Mouse (Mus musculus): ENCODE results near the gene Arl15.

Gene Arl15

DNA sequence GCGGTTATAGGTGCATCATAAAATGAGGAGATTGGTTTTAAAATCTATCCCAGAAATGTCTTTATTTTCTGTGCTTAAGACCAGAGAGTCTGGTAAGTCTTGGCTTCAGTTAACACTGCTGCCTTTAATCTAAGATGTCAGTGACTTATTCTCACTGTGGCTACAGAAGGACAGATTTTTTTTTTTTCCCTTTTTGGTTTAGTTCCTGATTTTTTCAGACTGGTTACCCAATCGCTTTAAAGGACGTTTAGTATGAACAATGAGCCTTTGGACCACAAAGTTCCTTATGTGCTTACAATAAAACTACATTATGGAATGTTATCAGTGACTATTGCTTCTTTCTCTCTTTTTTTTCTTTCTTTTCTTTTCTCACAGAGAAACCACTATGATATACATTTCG lies 81.4 kb downstream of the Arl15 start:
- DNase-seq (ENCODE audit: low spot score), result no peak

DNA sequence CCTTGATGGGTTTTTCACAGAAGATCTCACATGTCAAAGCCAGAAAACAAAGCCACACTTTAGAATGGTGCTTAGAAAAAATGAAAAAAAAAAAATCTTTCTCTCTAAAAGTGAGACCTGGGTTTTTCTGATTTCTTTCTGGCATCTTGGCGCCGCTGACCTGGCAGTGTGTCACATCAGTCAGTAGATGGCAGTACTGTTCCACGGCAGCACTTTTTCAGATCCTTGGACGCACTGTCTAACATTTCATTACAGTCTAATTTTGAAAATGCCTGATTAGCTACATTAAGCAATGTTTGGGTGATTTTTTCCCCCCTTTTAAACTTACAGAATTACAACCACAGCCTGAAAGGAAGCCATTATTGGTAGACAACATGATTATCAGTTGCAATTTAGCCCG lies 83.1 kb downstream of the Arl15 start:
- DNase-seq (ENCODE audit: low spot score), result peak; percentile 56

- no peak for DNase-seq (ENCODE audit: low spot score)
Measured at GRCm38 (mm10) chr13:113878571-113878970, 84.3 kb downstream of the Arl15 start.

DNA sequence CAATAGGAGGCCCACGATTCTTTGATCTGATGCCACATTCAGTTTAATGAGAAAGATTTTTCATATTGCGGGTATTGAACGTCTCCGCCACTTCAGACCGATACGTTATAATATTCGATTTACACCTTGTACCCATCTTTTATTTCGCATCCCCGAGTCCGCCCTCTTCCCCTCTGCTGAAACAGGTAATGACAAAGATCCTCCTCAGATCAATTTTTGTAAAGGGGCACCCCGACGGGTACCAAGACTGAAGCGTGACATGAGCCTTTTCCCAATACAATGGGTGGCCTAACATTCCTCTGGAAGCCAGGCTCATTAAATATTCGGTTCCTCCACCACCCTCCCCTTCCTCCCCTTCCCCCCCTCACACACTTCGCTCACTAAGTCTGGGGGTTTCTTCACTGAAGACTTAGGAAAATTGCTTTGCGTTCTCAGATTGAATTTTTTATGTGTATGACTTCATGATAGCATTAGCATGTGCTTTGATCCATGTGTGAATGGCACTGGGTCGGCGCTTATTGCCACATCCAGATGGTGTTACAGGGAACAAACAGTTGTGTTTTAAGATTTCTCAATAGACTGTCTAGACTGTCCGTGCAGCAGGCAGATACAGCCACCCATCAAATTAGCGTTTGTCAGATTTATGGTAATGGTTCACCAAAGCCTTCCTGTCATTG lies 85.5 kb downstream of the Arl15 start:
- DNase-seq (ENCODE audit: low spot score), result no peak

- DNase-seq (ENCODE audit: low spot score), result no peak
Measured at GRCm38 (mm10) chr13:113880564-113881171, 86.4 kb downstream of the Arl15 start.

DNA sequence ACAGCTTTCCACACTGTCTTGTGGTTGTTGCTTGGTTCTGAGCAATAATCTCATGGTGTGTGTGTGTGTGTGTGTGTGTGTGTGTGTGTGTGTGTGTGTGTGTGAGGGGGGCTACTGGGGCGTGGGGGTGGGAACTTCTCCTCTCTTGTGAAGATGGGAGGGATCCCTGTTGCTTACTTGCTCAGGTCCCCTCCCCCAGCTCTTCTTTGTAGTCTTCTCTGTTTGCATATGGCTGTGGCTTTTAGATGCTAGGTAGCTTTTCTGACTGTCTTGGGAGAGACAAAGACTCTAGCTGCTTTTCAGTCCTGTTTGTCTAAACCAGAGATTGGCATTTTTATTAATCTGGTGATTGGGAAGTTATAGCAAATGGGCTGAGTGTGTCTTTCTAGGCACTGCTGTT lies 88.7 kb downstream of the Arl15 start:
- DNase-seq (ENCODE audit: low spot score), result no peak

GRCm38 (mm10) chr13:113887090-113887489 lies 92.8 kb downstream of the Arl15 start:
- DNase-seq (ENCODE audit: low spot score), result no peak

GRCm38 (mm10) chr13:113888126-113888525 lies 93.8 kb downstream of the Arl15 start:
- DNase-seq (ENCODE audit: low spot score), result no peak

GRCm38 (mm10) chr13:113888704-113889103 lies 94.4 kb downstream of the Arl15 start:
- no peak for DNase-seq (ENCODE audit: low spot score)

- no peak for DNase-seq (ENCODE audit: low spot score)
Measured at GRCm38 (mm10) chr13:113889140-113890055, 95.1 kb downstream of the Arl15 start.

- no peak for DNase-seq (ENCODE audit: low spot score)
Measured at GRCm38 (mm10) chr13:113896684-113897083, 102.4 kb downstream of the Arl15 start.

DNA sequence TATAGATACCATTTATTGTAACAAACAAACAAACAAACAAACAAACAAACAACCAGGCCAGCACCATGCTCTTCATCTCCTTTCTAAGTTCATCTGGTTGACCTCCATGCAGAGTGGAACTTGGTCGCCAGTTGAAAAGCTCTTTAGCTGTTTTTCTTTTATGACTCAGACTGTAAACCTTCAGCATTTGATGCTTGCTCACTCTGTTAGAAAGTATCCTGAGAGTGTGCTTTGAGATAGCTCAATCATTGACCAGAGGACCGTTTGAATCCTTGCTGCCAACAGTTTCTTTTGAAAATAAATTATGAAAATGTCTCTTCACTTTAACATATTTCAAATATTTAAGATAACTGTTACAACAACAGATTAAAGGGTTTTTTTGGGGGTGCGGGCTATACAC lies 103.2 kb downstream of the Arl15 start:
- DNase-seq (ENCODE audit: low spot score), result no peak

DNA sequence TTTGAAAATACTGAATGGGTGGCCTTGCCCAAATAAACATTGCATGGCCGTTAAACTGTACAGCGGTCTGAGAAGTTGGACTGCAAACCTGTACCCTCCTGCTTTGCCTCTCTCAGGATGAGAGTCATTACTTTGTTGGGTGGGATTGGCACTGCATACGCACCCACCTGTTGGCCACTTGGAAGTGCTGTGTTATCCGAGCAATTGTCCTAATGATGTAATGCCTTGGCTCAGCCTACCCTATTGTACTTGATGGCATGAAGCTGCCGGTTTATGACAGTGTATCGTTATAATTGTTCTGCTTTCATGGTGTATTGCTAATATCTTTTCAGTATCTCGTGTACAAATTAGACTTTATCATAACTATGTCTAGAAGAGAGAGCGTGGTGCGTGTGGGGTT lies 103.6 kb downstream of the Arl15 start:
- no peak for DNase-seq (ENCODE audit: low spot score)

GRCm38 (mm10) chr13:113901001-113901545 lies 106.8 kb downstream of the Arl15 start:
- DNase-seq (ENCODE audit: low spot score), result no peak

DNA sequence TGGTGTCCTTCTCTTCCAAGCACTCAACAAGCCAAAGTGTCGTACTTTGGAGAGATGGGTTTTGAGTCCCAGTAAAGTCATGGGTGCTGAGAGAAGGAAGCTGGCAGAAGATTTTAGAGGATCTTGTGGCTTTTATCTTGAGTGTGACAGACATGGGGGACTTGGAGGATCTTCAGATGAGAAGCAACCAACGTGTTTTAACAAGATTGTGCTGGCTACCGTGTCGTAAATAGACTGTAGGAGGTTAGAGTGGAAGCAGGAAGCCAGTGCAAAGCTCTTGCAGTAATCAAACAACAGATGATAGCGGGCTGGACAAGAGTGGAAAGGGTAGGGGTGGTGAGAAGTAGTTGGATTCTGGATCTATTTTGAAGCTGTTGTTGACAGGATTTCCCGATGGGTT lies 109.0 kb downstream of the Arl15 start:
- DNase-seq (ENCODE audit: low spot score), result no peak

GRCm38 (mm10) chr13:113911986-113912519 lies 117.7 kb downstream of the Arl15 start:
- DNase-seq (ENCODE audit: low spot score), result no peak

DNA sequence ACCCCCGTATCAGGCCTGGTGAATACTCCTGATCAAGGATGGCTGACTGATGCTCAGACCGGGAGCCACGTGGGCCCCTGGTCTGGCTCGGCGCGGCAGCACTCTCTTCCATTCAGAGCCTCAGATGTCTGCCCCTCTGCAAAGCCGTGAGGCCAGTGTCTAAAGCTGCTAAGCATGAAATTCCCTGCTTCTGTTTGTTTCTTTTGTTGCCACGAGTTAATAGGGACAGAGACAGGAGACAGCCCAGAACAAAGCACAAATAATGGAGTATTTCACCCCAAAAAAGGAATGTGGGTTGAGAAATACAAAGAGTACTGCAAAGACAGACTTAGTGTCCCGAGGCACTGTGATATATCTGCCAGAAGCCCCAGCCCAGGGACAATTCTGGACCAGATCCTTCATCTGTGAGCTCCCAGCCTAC lies 120.3 kb downstream of the Arl15 start:
- DNase-seq (ENCODE audit: low spot score), result no peak

GRCm38 (mm10) chr13:113915700-113916099 lies 121.4 kb downstream of the Arl15 start:
- no peak for DNase-seq (ENCODE audit: low spot score)

GRCm38 (mm10) chr13:113916761-113917160 lies 122.5 kb downstream of the Arl15 start:
- no peak for DNase-seq (ENCODE audit: low spot score)

GRCm38 (mm10) chr13:113917376-113917775 lies 123.1 kb downstream of the Arl15 start:
- DNase-seq (ENCODE audit: low spot score), result no peak

- DNase-seq (ENCODE audit: low spot score), result no peak
Measured at GRCm38 (mm10) chr13:113917868-113918411, 123.6 kb downstream of the Arl15 start.

DNA sequence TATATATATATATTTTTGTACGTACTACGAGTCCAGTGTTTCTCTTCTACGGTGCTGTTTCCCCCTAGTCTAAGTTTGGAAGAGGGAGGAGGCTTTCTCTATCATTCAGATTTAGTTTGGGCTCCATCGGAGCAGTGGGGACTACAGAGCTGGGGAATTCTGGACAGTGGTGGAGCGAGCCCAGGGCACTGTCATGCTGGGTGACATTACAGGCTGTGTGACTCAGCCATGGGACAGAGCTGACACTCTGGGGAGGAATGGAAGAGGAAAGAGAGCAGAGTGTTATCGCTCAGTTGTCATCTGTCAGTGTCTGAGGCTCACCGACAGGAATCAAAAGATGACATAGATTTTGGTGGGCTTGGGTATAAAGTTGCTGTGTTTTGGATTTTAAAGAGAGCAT lies 124.4 kb downstream of the Arl15 start:
- DNase-seq (ENCODE audit: low spot score), result no peak

Data from urinary bladder, postnatal 14 days (tissue).